Mouse (Mus musculus) lung, embryonic 14.5 days (tissue): ENCODE measurements at regions not wholly inside any gene's neighbourhood (a gene's known extent, or its start where the extent isn't known, plus 50 kb on each side); places are given as distances from the start of the nearest gene placed in this dataset.

Experiments
- ATAC-seq: fragments of 200-750 bp; cut with Nextera tagmentation; 2 replicates; pipeline ENCODE4 v1.8.0; 2017; ENCODE audit warnings: mild to moderate bottlenecking, moderate TSS enrichment, moderate library complexity; ENCODE audit not compliant: insufficient read depth
- DNase-seq: peaks from one replicate; pipeline ENCODE4 v3.0.0-alpha.2; 2015
- H3K27ac ChIP-seq: fragments of 300-500 bp; sonication (generic); 2 replicates; pipeline ENCODE4 v1.5.1; 2014; ENCODE audit warnings: low read depth, mild to moderate bottlenecking, moderate library complexity
- H3K27me3 ChIP-seq: fragments of 300-500 bp; sonication (generic); 2 replicates; pipeline ENCODE4 v1.6.1; 2014; ENCODE audit warnings: low read length, control low read depth; ENCODE audit not compliant: insufficient read depth
- H3K36me3 ChIP-seq: fragments of 300-500 bp; sonication (generic); 2 replicates; pipeline ENCODE4 v1.6.1; 2014; ENCODE audit warnings: control low read depth; ENCODE audit not compliant: insufficient read depth
- H3K4me1 ChIP-seq: fragments of 300-500 bp; sonication (generic); 2 replicates; pipeline ENCODE4 v1.6.1; 2014; ENCODE audit warnings: antibody characterized with exemption, control low read depth; ENCODE audit not compliant: insufficient read depth
- H3K4me2 ChIP-seq: fragments of 300-500 bp; sonication (generic); 2 replicates; pipeline ENCODE4 v1.6.1; 2014; ENCODE audit warnings: mild to moderate bottlenecking
- H3K4me3 ChIP-seq: fragments of 300-500 bp; sonication (generic); 2 replicates; pipeline ENCODE4 v1.5.1; 2014; ENCODE audit warnings: low read depth, low read length
- H3K9ac ChIP-seq: fragments of 300-500 bp; sonication (generic); 2 replicates; pipeline ENCODE4 v1.6.1; 2014
- H3K9me3 ChIP-seq: fragments of 300-500 bp; sonication (generic); 2 replicates; pipeline ENCODE4 v1.6.1; 2016; ENCODE audit warnings: low read depth, low read length, control low read depth
- CTCF ChIP-seq: IDR thresholded peaks from 2 replicates; pipeline ENCODE4 v1.5.1; 2016; ENCODE audit warnings: antibody characterized with exemption, low read depth
- WGBS: fragments of 180-500 bp; shearing (Covaris S2); extraction: QIAGEN DNeasy Blood & Tissue Kit; methylation state at CpG from one replicate; pipeline ENCODE4 v1.1.7; 2014; 5-methylcytosine and 5-hydroxymethylcytosine counted together

DNA sequence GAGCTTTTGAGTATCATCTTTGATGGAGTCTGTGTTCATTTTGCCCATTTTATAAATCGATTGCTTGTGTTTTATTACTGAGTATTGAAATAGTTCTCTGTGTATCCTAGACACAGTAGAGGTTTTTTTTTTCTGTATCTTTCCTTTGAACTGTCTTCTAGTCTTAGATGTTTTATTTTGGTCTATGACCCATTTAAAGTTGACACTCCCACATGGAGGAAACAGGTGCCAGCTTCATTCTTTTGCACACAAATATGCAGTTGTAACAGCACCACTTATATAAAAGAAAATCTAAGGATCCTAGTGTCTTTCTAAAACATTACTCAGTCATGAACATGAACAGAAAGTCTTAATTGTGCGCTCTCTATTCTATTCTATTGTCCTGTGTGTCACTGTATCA, 230.2 kb upstream of the Nsun2 start:
- Histone ChIP-seq H3K4me2 (no peak overlapping the region), H3K4me1 (no peaks in the 10 kb centered on the region), H3K36me3 (no peaks in the 10 kb centered on the region), H3K9ac (no peak overlapping the region), H3K4me3 (no peak overlapping the region), H3K9me3 (no peaks in the 10 kb centered on the region), H3K27ac (no peak overlapping the region), H3K27me3 (no peaks in the 10 kb centered on the region)
- DNase-seq (no peak), ATAC-seq (no peak)
- 79% methylated on average over 2 of the region's 2 CpGs for WGBS
- no peak for TF ChIP-seq CTCF

GRCm38 (mm10) chr13:69330412-69331000, 203.0 kb upstream of the Nsun2 start:
- Histone ChIP-seq H3K27ac (no peak overlapping the region), H3K4me1 (no peaks in the 10 kb centered on the region), H3K36me3 (no peaks in the 10 kb centered on the region), H3K9me3 (no peaks in the 10 kb centered on the region), H3K4me3 (no peak overlapping the region), H3K9ac (no peak overlapping the region), H3K27me3 (no peaks in the 10 kb centered on the region), H3K4me2 (no peak overlapping the region)
- no peak for DNase-seq
- WGBS: 59% methylated on average over 8 of the region's 8 CpGs
- no peak for TF ChIP-seq CTCF
- no peak for ATAC-seq

- no peak overlapping the region for H3K9ac ChIP-seq
Measured at GRCm38 (mm10) chr13:69331537-69332435, 201.8 kb upstream of the Nsun2 start.

DNA sequence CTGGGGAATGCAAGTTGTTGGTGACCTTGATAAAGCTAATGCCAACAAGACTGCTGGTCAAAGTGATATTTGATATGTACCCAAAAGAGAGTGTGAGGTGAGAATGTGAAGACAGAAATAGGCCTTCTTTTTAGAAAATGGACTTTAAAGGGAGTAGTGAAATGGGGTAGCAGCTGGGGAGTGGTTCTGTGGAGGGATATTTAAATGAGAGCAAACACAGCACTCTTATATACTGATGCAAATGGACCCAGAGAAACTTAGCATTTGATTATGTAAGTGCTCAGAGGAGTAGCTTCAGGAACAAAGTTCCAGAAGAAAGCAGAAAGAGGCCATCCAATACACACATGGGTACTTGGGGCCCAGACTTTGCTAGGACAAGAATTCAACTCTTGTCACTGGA, 189.7 kb upstream of the Nsun2 start:
- no peaks in the 10 kb centered on the region for H3K36me3 ChIP-seq
- no peak for DNase-seq
- no peak overlapping the region for H3K27ac ChIP-seq
- no peak overlapping the region for H3K4me3 ChIP-seq
- TF ChIP-seq CTCF: no peak
- no peaks in the 10 kb centered on the region for H3K9me3 ChIP-seq
- H3K27me3 ChIP-seq: no peaks in the 10 kb centered on the region
- no peak for ATAC-seq
- H3K4me2 ChIP-seq: no peak overlapping the region
- H3K4me1 ChIP-seq: no peaks in the 10 kb centered on the region
- H3K9ac ChIP-seq: no peak overlapping the region

More at GRCm38 (mm10) chr13:69331537-69332435, 201.8 kb upstream of the Nsun2 start:
- Histone ChIP-seq H3K27ac (no peak overlapping the region), H3K4me1 (no peaks in the 10 kb centered on the region), H3K9me3 (no peaks in the 10 kb centered on the region), H3K4me2 (no peak overlapping the region), H3K36me3 (no peaks in the 10 kb centered on the region), H3K27me3 (no peaks in the 10 kb centered on the region), H3K4me3 (no peak overlapping the region)
- WGBS: 55% methylated on average over 19 of the region's 19 CpGs
- DNase-seq: no peak
- ATAC-seq: no peak
- TF ChIP-seq CTCF: no peak

- Histone ChIP-seq H3K27me3 (no peaks in the 10 kb centered on the region), H3K4me2 (no peak overlapping the region), H3K36me3 (no peaks in the 10 kb centered on the region), H3K4me1 (no peaks in the 10 kb centered on the region), H3K4me3 (no peak overlapping the region), H3K27ac (no peak overlapping the region), H3K9ac (no peak overlapping the region), H3K9me3 (no peaks in the 10 kb centered on the region)
- DNase-seq (no peak), ATAC-seq (no peak)
- no peak for TF ChIP-seq CTCF
- 88% methylated on average over 6 of the region's 6 CpGs for WGBS
Measured at GRCm38 (mm10) chr13:69357435-69357834, 176.1 kb upstream of the Nsun2 start.

GRCm38 (mm10) chr13:69365880-69366490, 167.6 kb upstream of the Nsun2 start:
- Histone ChIP-seq H3K36me3 (no peaks in the 10 kb centered on the region), H3K27ac (no peak overlapping the region), H3K9me3 (peaks cover 13% of the 10 kb centered on the region; the same call in 1 of the 2 replicates), H3K4me2 (no peak overlapping the region), H3K9ac (no peak overlapping the region), H3K27me3 (no peaks in the 10 kb centered on the region), H3K4me1 (no peaks in the 10 kb centered on the region), H3K4me3 (no peak overlapping the region)
- WGBS: 29% methylated on average over 1 of the region's 1 CpGs
- ATAC-seq: no peak
- no peak for DNase-seq
- TF ChIP-seq CTCF: no peak
